ENCODE assay signal across 30 mouse cellular contexts in the genomic region with DNA sequence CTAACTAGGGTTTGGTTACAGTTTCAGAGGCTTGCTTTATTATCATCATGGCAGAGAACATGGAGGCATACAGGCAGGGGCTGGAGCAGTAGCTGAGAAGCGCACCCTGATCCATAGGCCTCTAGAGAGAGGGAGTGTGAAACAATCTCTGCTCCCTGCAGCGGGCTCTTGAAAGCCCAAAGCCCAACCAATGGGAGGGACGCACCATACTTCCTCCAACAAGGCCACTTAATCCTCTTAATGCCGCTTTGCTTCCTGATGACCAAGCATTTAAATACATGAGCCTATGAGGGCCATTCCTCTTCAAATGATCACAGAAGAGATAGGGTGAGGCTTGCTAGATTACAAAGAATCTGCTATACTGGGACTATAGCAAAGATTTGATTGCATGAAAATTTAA. TPM values are rescaled to one million over a fixed set of nuclear protein-coding genes. Genes with fewer than 3 reads are reported as not detected.
DNase-seq lines count a peak whose midpoint lies in the region; ATAC-seq and TF ChIP-seq lines count a peak whose summit lies in the region.
"Had no signal": no experiment of that assay in that cellular context is flagged by ENCODE, and none has a peak within 500 bp of the region (broad histone marks: within the 10 kb centered on the region; RNA-seq: fewer than 3 reads in every experiment).

No protein-coding gene starts in this region.

- H3K4me1 ChIP-seq in midbrain, embryonic 10.5 days: peaks cover 6% of the 10 kb centered on the region
- H3K4me1 ChIP-seq in midbrain, embryonic 13.5 days (replicated peaks): peaks cover 3% of the 10 kb centered on the region; the same call in 1 of the 2 replicates
- H3K4me1 ChIP-seq: embryonic facial prominence, embryonic 13.5 days; embryonic facial prominence, embryonic 15.5 days; forebrain, embryonic 15.5 days had no signal

- no peak for TF ChIP-seq CTCF in brain, embryonic 14.5 days (IDR thresholded peaks at IDR 0.05; ENCODE audit: borderline replicate concordance, extremely low read depth, insufficient read depth, insufficient read length)

- WGBS in midbrain, embryonic 10.5 days: 10% methylated on average over 4 of the region's 4 CpGs
- WGBS in midbrain, embryonic 13.5 days: 4% methylated on average over 4 of the region's 4 CpGs

- no peak overlapping the region for H3K4me2 ChIP-seq in midbrain, embryonic 13.5 days (replicated peaks)
- H3K4me2 ChIP-seq: embryonic facial prominence, embryonic 13.5 days; embryonic facial prominence, embryonic 15.5 days; forebrain, embryonic 12.5 days; forebrain, embryonic 15.5 days had no signal

- no peaks in the 10 kb centered on the region for H3K36me3 ChIP-seq in midbrain, embryonic 10.5 days
- H3K36me3 ChIP-seq in midbrain, embryonic 13.5 days: no peaks in the 10 kb centered on the region
- H3K36me3 ChIP-seq: embryonic facial prominence, embryonic 13.5 days; embryonic facial prominence, embryonic 15.5 days; forebrain, embryonic 10.5 days; forebrain, embryonic 12.5 days; forebrain, embryonic 15.5 days; G1E had no signal

- no peak overlapping the region for H3K27ac ChIP-seq in midbrain, embryonic 10.5 days (replicated peaks)
- H3K27ac ChIP-seq in midbrain, embryonic 13.5 days: no peak overlapping the region
- H3K27ac ChIP-seq: embryonic facial prominence, embryonic 13.5 days; embryonic facial prominence, embryonic 15.5 days; forebrain, embryonic 10.5 days; forebrain, embryonic 12.5 days; forebrain, embryonic 15.5 days had no signal

- ATAC-seq in midbrain, embryonic 13.5 days: no peak
- ATAC-seq: activated CD4-positive, CD25-positive, alpha-beta regulatory T cell, adult 4 months; CD4-positive, CD25-positive, alpha-beta regulatory T cell, adult 4 months; forebrain, embryonic 15.5 days; forebrain, postnatal 0 days; Patski had no signal

- no peak overlapping the region for H3K4me3 ChIP-seq in midbrain, embryonic 10.5 days
- H3K4me3 ChIP-seq in midbrain, embryonic 13.5 days (replicated peaks): no peak overlapping the region
- H3K4me3 ChIP-seq: embryonic facial prominence, embryonic 13.5 days; embryonic facial prominence, embryonic 15.5 days; erythroblast, embryonic 14.5 days; forebrain, embryonic 10.5 days; forebrain, embryonic 12.5 days; forebrain, embryonic 15.5 days had no signal

- no peak overlapping the region for H3K9ac ChIP-seq in midbrain, embryonic 13.5 days (replicated peaks)
- H3K9ac ChIP-seq: embryonic facial prominence, embryonic 13.5 days; embryonic facial prominence, embryonic 15.5 days; forebrain, embryonic 12.5 days; forebrain, embryonic 15.5 days; forebrain, postnatal 0 days had no signal

- peak; percentile 63 for DNase-seq in heart, adult 11 months
- no peak for DNase-seq in heart, adult 18-20 months
- DNase-seq in midbrain, embryonic 10.5 days (ENCODE audit: low spot score): peak; percentile 19
- peak; percentile 52 for DNase-seq in R1 (ENCODE audit: low read depth, low spot score)
- DNase-seq in brain, embryonic 14.5 days (ENCODE audit: low read depth): peak; percentile 4
- DNase-seq in left cerebral cortex, adult 8-10 months (ENCODE audit: low spot score in 2 of 2): no peak
- DNase-seq: adrenal gland, adult 8-10 months; adrenal gland, postnatal 14 days; adrenal gland, postnatal 36 days; B cell, adult 2 months; cerebellum, adult 11 months; cerebellum, adult 18-20 months; cerebellum, adult 8-10 months; cerebellum, adult 9-11 months; cerebellum, postnatal 14 days; cerebellum, postnatal 36 days; embryo, embryonic 11 days; forebrain, postnatal 0 days had no signal

- no peaks in the 10 kb centered on the region for H3K9me3 ChIP-seq in midbrain, embryonic 10.5 days (replicated peaks)
- H3K9me3 ChIP-seq in midbrain, embryonic 13.5 days: no peaks in the 10 kb centered on the region
- H3K9me3 ChIP-seq: embryonic facial prominence, embryonic 13.5 days; embryonic facial prominence, embryonic 15.5 days; forebrain, embryonic 10.5 days; forebrain, embryonic 12.5 days; forebrain, embryonic 15.5 days; G1E had no signal

- no peak for TF ChIP-seq POLR2A in brain, embryonic 14.5 days (IDR thresholded peaks at IDR 0.05; ENCODE audit: borderline replicate concordance, extremely low read depth, insufficient read depth, insufficient read length, poor library complexity, severe bottlenecking)

- H3K27me3 ChIP-seq in midbrain, embryonic 10.5 days (ENCODE audit: low read depth, poor library complexity, severe bottlenecking): no peaks in the 10 kb centered on the region
- no peaks in the 10 kb centered on the region for H3K27me3 ChIP-seq in midbrain, embryonic 13.5 days
- H3K27me3 ChIP-seq: CH12.LX; forebrain, embryonic 12.5 days; forebrain, embryonic 15.5 days had no signal

RNA-seq across cellular contexts. Expression of a gene that starts 41.5 kb away (rescaled TPM):
- 10 to 100 TPM; 54.3 to 54.4 TPM for total RNA-seq in heart, adult 18-20 months (2021)
- 67.2 and 72.9 TPM in 2 replicates for polyA plus RNA-seq in midbrain, embryonic 10.5 days (2016; fragmentation: Nextera tagmentation; extraction: Ambion mirVana)
- polyA plus RNA-seq in midbrain, embryonic 13.5 days (2015; fragmentation: Nextera tagmentation; extraction: Ambion mirVana): 96.5 TPM in 2 replicates
- 62.6 and 75.9 TPM in 2 replicates for polyA plus RNA-seq in brain, embryonic 14.5 days (2012; rRNA removed)
- total RNA-seq in left cerebral cortex, adult 8-10 months (2022): 100 to 1,000 TPM; 115 to 139 (median 131) TPM

Comparison
In these comparisons a context has a peak if more than half of its experiments do, and no peak if none do; other contexts are left out.
1. DNase-seq: peak in heart, adult 11 months (single experiment), midbrain, embryonic 10.5 days (single experiment), R1 (single experiment) and brain, embryonic 14.5 days (single experiment); none in heart, adult 18-20 months (0 of 2) and left cerebral cortex, adult 8-10 months (0 of 2).